ENCODE assay signal across 8 mouse cellular contexts in the genomic region with DNA sequence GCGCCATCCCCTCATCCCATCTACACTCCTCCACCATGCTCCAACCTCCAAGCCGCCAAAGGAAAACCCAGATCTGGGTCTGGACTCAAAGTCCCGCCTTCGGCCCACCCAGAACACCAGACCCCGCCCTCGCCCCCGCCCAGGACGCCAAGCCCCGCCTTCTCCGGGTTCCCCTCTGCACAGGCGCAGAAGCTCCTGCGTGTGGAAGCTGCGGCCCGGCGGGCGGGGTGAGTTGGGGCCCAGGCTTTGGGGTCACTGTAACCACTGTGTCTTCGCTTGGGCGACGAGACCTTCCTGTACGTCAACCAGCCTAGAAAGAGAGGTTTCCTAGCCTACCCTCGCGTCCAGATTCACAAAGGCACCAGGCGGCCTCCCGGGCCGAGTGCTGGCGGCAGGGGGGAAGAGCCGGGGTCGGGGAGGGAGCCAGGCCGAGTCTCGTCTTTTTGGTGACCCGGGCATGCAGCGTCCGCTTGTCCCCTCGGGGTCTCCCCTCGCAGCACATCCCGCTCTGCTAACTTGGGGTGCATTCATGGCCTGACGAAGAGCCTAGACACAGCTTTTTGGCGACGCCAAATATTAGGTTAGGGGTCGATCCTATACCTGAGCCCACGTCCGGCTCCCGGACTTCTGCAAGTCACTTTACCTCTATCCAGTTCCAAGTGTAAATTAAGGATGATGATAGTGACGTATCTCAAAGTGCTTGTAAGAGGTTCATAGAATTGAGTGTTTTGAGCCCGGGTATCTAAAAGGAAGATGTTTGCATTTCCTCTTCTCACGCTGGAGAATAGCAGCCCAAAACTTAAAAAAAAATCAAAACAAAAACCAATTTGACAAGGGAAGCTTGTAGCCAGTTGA. TPM values are rescaled to one million over a fixed set of nuclear protein-coding genes. Genes with fewer than 3 reads are reported as not detected.
A peak's percentile ranks its signal among the peaks of the same experiment; 100 is the strongest.
DNase-seq lines count a peak whose midpoint lies in the region; ATAC-seq and TF ChIP-seq lines count a peak whose summit lies in the region.

No protein-coding gene starts in this region.

- H3K27me3 ChIP-seq in MEL (ENCODE audit: control insufficient read depth in 1 of 2, insufficient read depth in 2 of 2, low read length in 2 of 2) = no peaks in the 10 kb centered on the region
- H3K27me3 ChIP-seq in cerebellum, adult 2 months (ENCODE audit: control insufficient read depth, insufficient read depth, low read length) = no peaks in the 10 kb centered on the region
- H3K27me3 ChIP-seq in forebrain, embryonic 16.5 days (replicated peaks; ENCODE audit: control insufficient read depth, insufficient read depth, low read length) = no peaks in the 10 kb centered on the region

- H3K4me2 ChIP-seq in forebrain, embryonic 16.5 days (ENCODE audit: low read length) = peak overlapping the region; percentile 70

- TF ChIP-seq POLR2A in MEL (IDR thresholded peaks at IDR 0.05; ENCODE audit: control insufficient read depth in 1 of 2, insufficient read depth in 1 of 2, low read depth in 1 of 2, low read length in 2 of 2, poor library complexity in 1 of 2) = peak; percentile 68 to 82
- TF ChIP-seq POLR2A in cerebellum, adult 2 months (IDR thresholded peaks at IDR 0.05; ENCODE audit: borderline replicate concordance, insufficient read depth, low read length) = peak; percentile 85
- peak; percentile 78; the same call in 1 of the 2 replicates for TF ChIP-seq POLR2A in lung, adult 2 months (IDR thresholded peaks at IDR 0.05; ENCODE audit: borderline replicate concordance, extremely low read depth, low read depth, low read length)

- no peak for TF ChIP-seq CTCF in MEL (IDR thresholded peaks at IDR 0.05 in 2 of 3, conservative IDR thresholded peaks at IDR 0.05 in 1 of 3; ENCODE audit: control insufficient read depth in 1 of 3, insufficient read depth in 1 of 3, low read depth in 2 of 3, low read length in 3 of 3, poor library complexity in 1 of 3, severe bottlenecking in 1 of 3)
- no peak for TF ChIP-seq CTCF in cerebellum, adult 2 months (IDR thresholded peaks at IDR 0.05; ENCODE audit: borderline replicate concordance, insufficient read depth, low read depth, low read length)
- TF ChIP-seq CTCF in layer of hippocampus, adult 2 months (conservative IDR thresholded peaks at IDR 0.05) = no peak
- no peak for TF ChIP-seq CTCF in lung, adult 2 months (IDR thresholded peaks at IDR 0.05; ENCODE audit: insufficient read depth, low read length)

- no peaks in the 10 kb centered on the region for H3K9me3 ChIP-seq in MEL (replicated peaks; ENCODE audit: insufficient read depth, low read length)
- no peaks in the 10 kb centered on the region for H3K9me3 ChIP-seq in forebrain, embryonic 16.5 days (ENCODE audit: control insufficient read depth, low read length)

- peak; percentile 98 for ATAC-seq in forebrain, embryonic 16.5 days
- peak; percentile 94 for ATAC-seq in neutrophil, adult 5-6 weeks (ENCODE audit: extremely low read depth, insufficient number of reproducible peaks, low FRiP score, poor library complexity, severe bottlenecking)

- no peak for TF ChIP-seq EP300 in MEL (IDR thresholded peaks at IDR 0.05; ENCODE audit: low read depth in 1 of 2, low read length in 2 of 2)

- H3K4me3 ChIP-seq in MEL (ENCODE audit: control insufficient read depth in 1 of 2, insufficient read depth in 1 of 2, low read depth in 2 of 2, low read length in 2 of 2) = peak overlapping the region; percentile 82 to 99
- peak overlapping the region; percentile 96 for H3K4me3 ChIP-seq in cerebellum, adult 2 months (replicated peaks; ENCODE audit: insufficient read depth, low read depth, low read length)
- peak overlapping the region; percentile 68 for H3K4me3 ChIP-seq in forebrain, embryonic 16.5 days (replicated peaks; ENCODE audit: low read length)
- H3K4me3 ChIP-seq in layer of hippocampus, adult 2 months = peak overlapping the region; percentile 71
- H3K4me3 ChIP-seq in lung, adult 2 months (replicated peaks; ENCODE audit: extremely low read depth, low read depth, low read length) = peak overlapping the region; percentile 83

- under 1% methylated on average over 46 of the region's 46 CpGs for WGBS in cerebellum, adult 2 months
- WGBS in forebrain, embryonic 16.5 days = under 1% methylated on average over 46 of the region's 46 CpGs
- WGBS in lung, adult 2 months = under 1% methylated on average over 43 of the region's 46 CpGs

- peaks cover 0 to 32% of the 10 kb centered on the region in 2 experiments; a peak in 3 of 4 replicates for H3K36me3 ChIP-seq in MEL (ENCODE audit: control insufficient read depth in 1 of 2, insufficient read depth in 2 of 2, low read length in 2 of 2)
- peaks cover 2% of the 10 kb centered on the region; the same call in 1 of the 2 replicates for H3K36me3 ChIP-seq in forebrain, embryonic 16.5 days (ENCODE audit: control insufficient read depth, insufficient read depth)

- H3K79me2 ChIP-seq in MEL (ENCODE audit: control insufficient read depth, insufficient read depth, low read length, poor library complexity) = peaks cover 5% of the 10 kb centered on the region

- H3K4me1 ChIP-seq in MEL (ENCODE audit: control insufficient read depth in 1 of 2, insufficient read depth in 2 of 2, low read length in 2 of 2) = peaks cover 18 to 22% of the 10 kb centered on the region in 2 experiments
- no peaks in the 10 kb centered on the region for H3K4me1 ChIP-seq in cerebellum, adult 2 months (ENCODE audit: control insufficient read depth, insufficient read depth, low read length)
- H3K4me1 ChIP-seq in forebrain, embryonic 16.5 days (replicated peaks; ENCODE audit: control insufficient read depth, insufficient read depth, low read length) = peaks cover 8% of the 10 kb centered on the region
- peaks cover 6% of the 10 kb centered on the region for H3K4me1 ChIP-seq in lung, adult 2 months (ENCODE audit: control insufficient read depth, insufficient read depth, low read length)

- peak; percentile 91 for DNase-seq in MEL (ENCODE audit: low read depth, low spot score)
- peak; percentile 92 to 94 for DNase-seq in cerebellum, adult 2 months
- peak; percentile 92 for DNase-seq in heart, postnatal 36 days
- DNase-seq in layer of hippocampus, adult 2 months (ENCODE audit: low spot score in 2 of 2) = peak; percentile 91 to 93
- peak; percentile 85 for DNase-seq in lung, adult 2 months
- peak; percentile 89 for DNase-seq in testis, postnatal 14 days (ENCODE audit: low spot score)

- H3K9ac ChIP-seq in MEL (ENCODE audit: control insufficient read depth, low read depth, low read length, poor library complexity, severe bottlenecking) = peak overlapping the region; percentile 88
- H3K9ac ChIP-seq in forebrain, embryonic 16.5 days (replicated peaks; ENCODE audit: low read depth, low read length) = peak overlapping the region; percentile 88

- intact Hi-C loops in heart, postnatal 36 days (cut with DNase I) = loop anchor here (2.0 to 5.0 kb wide), 2 partner anchors 49 to 70 kb away; partner anchors contain the start of genes Ccnc and Pnisr

- TF ChIP-seq RAD21 in MEL (IDR thresholded peaks at IDR 0.05; ENCODE audit: low read depth, low read length) = no peak

- peak overlapping the region; percentile 60 for H3K27ac ChIP-seq in MEL (ENCODE audit: control insufficient read depth, low read depth, low read length)
- H3K27ac ChIP-seq in cerebellum, adult 2 months (ENCODE audit: insufficient read depth, low read length) = peak overlapping the region; percentile 73
- no peak overlapping the region; the same call in 1 of the 2 replicates for H3K27ac ChIP-seq in forebrain, embryonic 16.5 days (ENCODE audit: low read length)
- H3K27ac ChIP-seq in layer of hippocampus, adult 2 months = peak overlapping the region; percentile 96

TF ChIP-seq in MEL, 35 proteins besides CTCF, POLR2A, EP300 and RAD21 (continues in another document):
- no peak for TF ChIP-seq GABPA (IDR thresholded peaks at IDR 0.05; ENCODE audit: low read depth, low read length)
- TF ChIP-seq TBP (IDR thresholded peaks at IDR 0.05; ENCODE audit: low read depth, low read length) = no peak
- TF ChIP-seq SIN3A (IDR thresholded peaks at IDR 0.05; ENCODE audit: low read length) = peak; percentile 63
- TF ChIP-seq ZMIZ1 (IDR thresholded peaks at IDR 0.05; ENCODE audit: low read depth, low read length) = peak; percentile 83
- TF ChIP-seq RCOR1 (IDR thresholded peaks at IDR 0.05; ENCODE audit: low read depth, low read length) = 0 out of 2 replicates have a peak, but pooled peaks have one; percentile 19
- TF ChIP-seq MYC (IDR thresholded peaks at IDR 0.05; ENCODE audit: low read depth, low read length) = no peak
- TF ChIP-seq UBTF (IDR thresholded peaks at IDR 0.05; ENCODE audit: borderline replicate concordance, insufficient read depth, low read depth, low read length) = no peak

RNA-seq across cellular contexts. Expression of gene Tstd3, which starts 9.3 kb away (rescaled TPM):
- total RNA-seq in MEL (2012; rRNA removed) = 11.7 and 13.7 TPM in 2 replicates
- polyA plus RNA-seq in MEL (2012; ENCODE audit: insufficient read depth in 1 of 2, insufficient read length in 2 of 2, low read depth in 1 of 2, low replicate concordance in 2 of 2, missing spikeins in 1 of 2) = 10 to 100 TPM in 1 of 2 experiments, not detected in 1; 18.5 TPM
- polyA plus RNA-seq in cerebellum, adult 2 months (2012; rRNA removed) = 19.6 and 21.3 TPM in 2 replicates
- 12.1 and 14.9 TPM in 2 replicates for polyA plus RNA-seq in forebrain, embryonic 16.5 days (2015; fragmentation: Nextera tagmentation; extraction: Ambion mirVana)
- 10 to 100 TPM; 14.6 to 16.9 TPM for total RNA-seq in heart, postnatal 36 days (2021)
- total RNA-seq in layer of hippocampus, adult 2 months (2021) = 10 to 100 TPM; 23.0 to 24.9 TPM
- polyA plus RNA-seq in lung, adult 2 months (2012; rRNA removed) = 1.3 and 1.5 TPM in 2 replicates
- 8.3 and 11.4 TPM in 2 replicates for total RNA-seq in neutrophil, adult 5-6 weeks (2017)

RNA-seq across cellular contexts. Expression of gene Usp45, which starts 9.4 kb away (rescaled TPM):
- total RNA-seq in MEL (2012; rRNA removed) = 8.2 and 8.7 TPM in 2 replicates
- 1 to 10 TPM in 1 of 2 experiments, not detected in 1; 6.4 TPM for polyA plus RNA-seq in MEL (2012; ENCODE audit: insufficient read depth in 1 of 2, insufficient read length in 2 of 2, low read depth in 1 of 2, low replicate concordance in 2 of 2, missing spikeins in 1 of 2)
- polyA plus RNA-seq in cerebellum, adult 2 months (2012; rRNA removed) = 22.5 and 22.6 TPM in 2 replicates
- 9.2 and 10.1 TPM in 2 replicates for polyA plus RNA-seq in forebrain, embryonic 16.5 days (2015; fragmentation: Nextera tagmentation; extraction: Ambion mirVana)
- total RNA-seq in heart, postnatal 36 days (2021) = 10 to 100 TPM; 10.1 to 14.8 TPM
- total RNA-seq in layer of hippocampus, adult 2 months (2021) = 10 to 100 TPM; 49.7 to 51.8 TPM
- polyA plus RNA-seq in lung, adult 2 months (2012; rRNA removed) = 3.5 and 3.9 TPM in 2 replicates
- total RNA-seq in neutrophil, adult 5-6 weeks (2017) = 17.9 and 18.5 TPM in 2 replicates

RNA-seq across cellular contexts. Expression of gene Ccnc, which starts 48.8 kb away (rescaled TPM):
- total RNA-seq in MEL (2012; rRNA removed) = 16.0 and 20.0 TPM in 2 replicates
- polyA plus RNA-seq in MEL (2012; ENCODE audit: insufficient read depth in 1 of 2, insufficient read length in 2 of 2, low read depth in 1 of 2, low replicate concordance in 2 of 2, missing spikeins in 1 of 2) = 100 to 1,000 TPM in 1 of 2 experiments, 10 to 100 TPM in 1; 14.7 to 196 TPM
- 27.7 and 28.3 TPM in 2 replicates for polyA plus RNA-seq in cerebellum, adult 2 months (2012; rRNA removed)
- 68.4 and 68.5 TPM in 2 replicates for polyA plus RNA-seq in forebrain, embryonic 16.5 days (2015; fragmentation: Nextera tagmentation; extraction: Ambion mirVana)
- total RNA-seq in heart, postnatal 36 days (2021) = 10 to 100 TPM; 12.5 to 12.6 TPM
- 10 to 100 TPM; 35.2 to 37.9 TPM for total RNA-seq in layer of hippocampus, adult 2 months (2021)
- 3.7 and 6.2 TPM in 2 replicates for polyA plus RNA-seq in lung, adult 2 months (2012; rRNA removed)
- 29.3 and 32.6 TPM in 2 replicates for total RNA-seq in neutrophil, adult 5-6 weeks (2017)
